Mouse (Mus musculus): ENCODE data around the gene Phf20.
A peak's percentile ranks its signal among the peaks of the same experiment; 100 is the strongest.

Phf20 gene

DNA sequence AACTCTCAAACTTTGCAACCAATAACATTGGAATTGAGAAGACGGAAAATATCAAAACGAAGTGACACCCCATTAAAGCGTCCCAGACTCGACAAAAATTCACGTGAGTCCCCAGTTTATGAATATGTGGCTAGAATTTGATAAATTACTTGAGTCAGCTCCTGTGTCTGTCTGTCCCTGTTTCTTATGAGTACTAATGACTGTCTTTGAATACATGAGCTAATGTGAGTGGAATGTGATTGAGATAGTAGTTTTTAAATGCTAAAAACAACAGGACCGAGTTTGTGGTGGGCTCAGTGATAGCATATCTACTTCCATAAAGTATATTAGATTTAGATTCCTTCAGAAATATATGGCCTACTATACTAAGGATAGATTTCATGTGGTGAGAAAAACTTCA lies 76.3 kb downstream of the Phf20 start:
- no peak for DNase-seq (ENCODE audit: low spot score)

GRCm38 (mm10) chr2:156278226-156279017 lies 82.2 kb downstream of the Phf20 start:
- DNase-seq (ENCODE audit: low spot score), result peak; percentile 88

GRCm38 (mm10) chr2:156281227-156281626 lies 85.0 kb downstream of the Phf20 start:
- DNase-seq (ENCODE audit: low spot score), result no peak

DNA sequence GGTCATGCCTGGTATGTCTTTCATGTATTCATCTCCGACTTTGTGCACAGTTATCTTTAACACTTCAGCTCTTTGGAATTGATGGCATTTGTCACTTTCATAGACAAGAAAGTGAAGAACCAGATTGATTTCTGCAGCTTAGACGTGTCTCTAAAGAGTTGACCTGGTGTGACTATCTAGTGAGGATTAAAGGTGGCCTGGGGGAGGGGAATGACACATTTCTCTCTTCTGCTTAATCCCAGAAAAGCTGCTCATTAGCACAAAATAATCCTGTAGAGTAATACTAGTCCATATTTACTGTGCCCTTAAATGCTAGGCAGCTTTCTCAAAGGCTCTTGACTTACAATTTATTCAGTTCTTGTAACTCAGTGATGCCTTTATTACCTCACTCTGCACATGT lies 88.9 kb downstream of the Phf20 start:
- no peak for DNase-seq (ENCODE audit: low spot score)

DNA sequence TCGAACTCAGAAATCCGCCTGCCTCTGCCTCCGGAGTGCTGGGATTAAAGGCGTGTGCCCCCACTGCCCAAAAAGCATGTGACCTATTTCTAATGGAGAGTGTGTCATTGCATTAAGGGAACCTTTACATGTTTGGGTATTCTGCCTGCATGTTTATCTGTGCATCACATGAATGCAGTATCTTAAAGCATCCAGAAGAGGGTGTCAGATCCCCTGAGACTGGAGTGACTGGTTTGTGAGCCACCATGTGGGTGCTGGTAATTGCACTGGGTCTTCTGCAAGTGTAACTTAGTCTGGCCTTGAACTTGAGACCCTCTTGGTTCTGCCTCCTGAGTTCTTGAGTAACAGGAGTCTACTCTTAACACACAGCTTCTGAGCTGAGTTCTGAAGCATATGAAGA lies 90.5 kb downstream of the Phf20 start:
- DNase-seq (ENCODE audit: low spot score), result no peak

DNA sequence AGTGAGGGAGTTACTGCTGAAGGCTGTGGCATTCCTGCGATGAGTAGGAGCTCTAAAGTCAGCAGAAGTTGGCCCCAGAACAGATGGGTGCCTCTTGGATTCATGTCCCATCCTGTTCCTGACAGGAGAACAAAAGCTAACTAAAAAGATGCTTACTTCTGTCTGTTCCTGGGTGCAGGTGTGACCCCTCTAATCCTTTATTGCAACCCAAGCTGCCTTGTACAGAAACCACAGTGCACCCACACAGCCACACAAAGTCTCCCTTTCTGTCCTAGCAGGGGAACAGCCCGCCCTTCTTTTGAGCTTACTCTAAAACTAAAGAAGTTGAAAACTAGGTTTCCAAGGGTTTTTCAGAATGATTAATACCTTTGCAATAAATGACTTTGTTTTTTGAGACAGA lies 92.0 kb downstream of the Phf20 start:
- no peak for DNase-seq (ENCODE audit: low spot score)

DNA sequence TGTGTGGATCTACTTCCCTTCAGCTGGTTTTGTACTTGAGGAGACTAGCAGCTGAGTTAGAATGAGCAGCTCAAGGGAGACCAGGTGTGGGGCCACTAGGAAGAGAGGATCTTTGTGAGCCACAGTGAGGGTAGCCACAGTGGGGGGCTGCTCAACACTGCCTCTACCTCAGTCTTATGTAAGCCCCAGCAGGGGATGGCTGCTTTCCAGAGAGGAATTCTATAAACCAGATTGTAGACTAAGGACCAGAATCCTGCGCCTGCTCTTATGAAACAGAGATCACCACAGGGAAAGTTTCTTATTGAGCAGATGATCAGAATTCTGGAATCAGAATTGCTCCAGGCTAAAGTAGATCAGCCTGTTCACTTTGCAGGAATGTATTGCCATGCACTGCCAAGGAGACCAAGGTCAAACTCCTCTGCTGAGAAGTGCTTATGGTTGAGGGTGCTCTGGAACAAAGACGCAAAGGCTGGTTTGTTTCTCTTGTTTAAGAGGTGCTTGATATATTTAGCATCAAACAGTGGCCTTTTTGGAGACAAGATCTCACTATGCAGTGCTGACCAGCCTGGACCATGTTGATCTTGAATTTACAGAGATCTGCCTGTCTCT lies 93.4 kb downstream of the Phf20 start:
- no peak for DNase-seq (ENCODE audit: low spot score)

GRCm38 (mm10) chr2:156291998-156292397 lies 95.7 kb downstream of the Phf20 start:
- DNase-seq (ENCODE audit: low spot score), result no peak

DNA sequence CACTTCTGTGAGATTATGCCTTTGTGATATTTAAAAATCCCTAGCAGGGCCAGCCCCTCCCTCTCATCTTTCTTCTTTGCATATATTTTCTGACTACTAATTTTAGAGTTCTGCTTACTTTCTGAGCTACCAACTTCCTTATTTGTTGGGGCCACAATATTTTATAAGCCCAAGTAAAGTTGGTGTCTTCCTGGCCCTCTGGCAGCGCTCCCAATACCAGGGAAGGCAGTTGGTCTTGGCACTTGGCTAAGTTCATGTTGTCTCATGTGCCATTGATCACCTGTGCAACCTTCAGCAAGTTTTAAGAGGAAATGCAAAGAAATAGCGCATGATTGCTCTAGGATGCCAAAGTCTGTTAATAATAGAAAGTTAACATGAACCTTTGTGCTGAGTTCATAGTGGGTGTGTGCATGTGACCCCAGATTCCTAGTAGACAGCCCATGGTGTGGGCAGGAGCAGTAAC lies 99.4 kb downstream of the Phf20 start:
- no peak for DNase-seq (ENCODE audit: low spot score)

GRCm38 (mm10) chr2:156296190-156296589 lies 99.9 kb downstream of the Phf20 start:
- no peak for DNase-seq (ENCODE audit: low spot score)

DNA sequence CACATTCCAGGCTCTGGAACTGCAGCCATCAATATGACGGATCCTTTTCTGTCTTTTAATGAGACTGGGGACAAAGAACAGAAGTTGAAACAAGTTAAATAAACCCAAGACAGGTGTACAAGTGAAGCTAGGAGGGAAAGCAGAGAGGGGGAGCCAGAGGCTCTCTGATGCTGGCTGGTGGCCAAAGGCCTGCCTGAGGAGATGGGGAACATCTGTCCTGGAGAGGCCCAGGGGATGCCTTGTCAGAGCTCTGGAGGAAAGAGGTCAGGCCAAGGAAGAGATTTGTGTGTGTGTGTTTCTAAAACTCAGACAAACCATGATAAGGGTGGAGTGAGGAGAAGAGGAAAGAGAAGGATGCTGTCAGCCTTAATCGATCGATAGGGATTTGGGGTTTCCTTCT lies 101.4 kb downstream of the Phf20 start:
- no peak for DNase-seq (ENCODE audit: low spot score)

DNA sequence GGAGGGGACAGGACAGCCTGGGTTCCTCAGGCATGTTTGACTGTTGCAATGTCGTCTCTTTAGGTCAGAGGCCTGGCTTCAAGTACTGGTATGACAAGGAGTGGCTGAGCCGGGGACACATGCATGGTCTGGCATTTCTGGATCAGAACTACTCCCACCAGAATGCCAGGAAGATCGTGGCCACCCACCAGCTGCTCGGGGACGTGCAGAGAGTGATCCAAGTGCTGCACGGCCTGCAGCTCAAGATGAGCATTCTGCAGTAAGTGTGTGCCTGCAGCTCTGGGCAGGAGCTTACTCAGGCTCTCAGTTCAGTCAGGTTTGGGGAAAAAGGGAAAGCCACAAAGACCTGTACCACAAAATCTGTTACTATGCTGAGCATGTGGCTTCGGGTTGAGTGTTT lies 102.2 kb downstream of the Phf20 start:
- no peak for DNase-seq (ENCODE audit: low spot score)

DNA sequence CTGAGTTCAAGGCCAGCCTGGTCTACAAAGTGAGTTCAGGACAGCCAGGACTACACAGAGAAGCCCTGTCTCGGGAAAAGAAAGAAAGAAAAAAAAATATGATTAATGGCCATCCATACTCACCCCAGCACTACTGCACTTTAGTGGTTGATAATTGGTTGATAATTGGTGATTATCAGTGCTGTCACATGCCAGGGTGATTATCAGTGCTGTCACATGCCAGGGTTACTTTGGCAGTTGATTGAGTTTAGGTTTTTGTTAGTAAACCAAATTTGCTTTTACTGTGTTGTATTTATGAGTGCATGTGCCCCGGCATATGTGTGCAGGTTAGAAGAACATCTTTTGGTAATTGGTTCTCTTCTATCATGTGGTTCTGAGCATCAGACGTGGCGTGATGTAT lies 105.8 kb downstream of the Phf20 start:
- no peak for DNase-seq (ENCODE audit: low spot score)

- DNase-seq (ENCODE audit: low spot score), result no peak
Observed at GRCm38 (mm10) chr2:156304351-156304750, 108.1 kb downstream of the Phf20 start.

GRCm38 (mm10) chr2:156305818-156306217 lies 109.6 kb downstream of the Phf20 start:
- peak; percentile 50 for DNase-seq (ENCODE audit: low spot score)

- no peak for DNase-seq (ENCODE audit: low spot score)
Observed at GRCm38 (mm10) chr2:156307261-156307660, 111.0 kb downstream of the Phf20 start.

- no peak for DNase-seq (ENCODE audit: low spot score)
Observed at GRCm38 (mm10) chr2:156309948-156310347, 113.7 kb downstream of the Phf20 start.

DNA sequence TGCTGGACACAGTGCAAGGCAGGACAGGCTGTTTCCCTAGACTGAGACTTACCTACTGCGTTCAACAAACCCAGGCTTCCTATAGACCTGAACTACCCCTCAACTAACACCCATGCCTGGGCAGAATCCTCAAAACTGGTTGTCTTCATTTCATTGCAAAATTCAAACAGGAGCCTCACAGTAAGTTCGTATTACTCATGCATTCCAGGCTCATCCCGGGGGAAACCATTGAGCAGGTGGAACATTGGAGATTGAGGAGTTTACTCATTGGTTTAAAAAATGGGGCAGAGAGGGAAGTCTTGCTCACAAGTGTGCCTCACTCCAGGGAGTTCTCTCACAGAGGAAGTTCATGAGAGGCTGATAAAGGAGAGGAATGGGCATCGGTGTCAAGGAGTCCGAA lies 114.2 kb downstream of the Phf20 start:
- no peak for DNase-seq (ENCODE audit: low spot score)

DNA sequence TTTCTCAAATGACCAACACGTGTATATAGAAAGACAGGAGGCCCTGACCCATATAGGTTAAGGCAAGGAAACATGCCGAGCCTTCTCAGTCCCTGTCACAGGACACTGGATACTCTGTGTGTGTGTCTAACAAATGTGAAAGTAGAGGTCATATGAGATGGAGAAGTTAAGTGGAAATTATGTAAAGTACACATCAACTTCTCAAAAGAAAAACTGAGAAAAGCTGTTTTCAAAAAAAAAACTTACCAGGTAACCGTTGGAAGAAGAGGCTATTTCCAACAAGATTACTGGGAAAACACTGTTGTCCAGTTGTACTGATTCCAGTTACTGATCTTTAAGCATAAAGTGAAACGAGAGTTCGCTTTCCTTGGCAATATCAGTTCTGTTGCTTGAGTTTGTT lies 114.7 kb downstream of the Phf20 start:
- DNase-seq (ENCODE audit: low spot score), result no peak

- DNase-seq (ENCODE audit: low spot score), result peak; percentile 12
Observed at GRCm38 (mm10) chr2:156311441-156311840, 115.2 kb downstream of the Phf20 start.

DNA sequence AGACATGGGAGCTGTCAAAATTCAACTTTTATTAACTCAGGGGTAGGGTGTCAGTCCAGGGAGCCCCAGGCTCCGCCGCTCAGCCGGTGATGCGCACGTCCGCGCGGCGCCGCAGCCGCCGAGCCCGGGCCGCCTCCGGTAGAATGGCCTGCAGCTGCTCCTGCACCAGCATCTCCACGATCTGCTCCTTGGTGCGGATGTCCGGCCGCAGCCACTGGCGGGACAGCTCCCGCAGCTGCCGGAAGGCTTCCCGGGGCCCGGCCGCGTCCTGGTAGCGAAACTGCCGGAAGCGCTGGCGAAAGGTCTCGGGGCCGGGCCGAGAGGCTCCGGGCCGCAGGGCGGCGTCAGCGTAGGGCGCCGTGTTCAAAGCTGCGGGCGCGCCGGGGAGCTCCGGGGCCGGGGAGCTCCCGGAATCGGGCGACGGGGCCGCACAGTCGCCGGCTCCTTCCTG lies 115.6 kb downstream of the Phf20 start:
- no peak for DNase-seq (ENCODE audit: low spot score)

- DNase-seq (ENCODE audit: low spot score), result peak; percentile 87
Observed at GRCm38 (mm10) chr2:156312297-156312897, 116.1 kb downstream of the Phf20 start, which contains the start of the genes Cnbd2 and Scand1. Cnbd2 (plus strand) TSS chr2:156312299. Scand1 (minus strand) TSS chr2:156312704.

GRCm38 (mm10) chr2:156313153-156313552 lies 116.9 kb downstream of the Phf20 start:
- no peak for DNase-seq (ENCODE audit: low spot score)

All from T-cell, adult 2 months (primary cell).